Mouse (Mus musculus) spleen, adult 18-20 months (tissue): ENCODE results near the gene Gm8281.
"Not testable (repeated sequence)": the region's sequence is repeated elsewhere in the genome, so short reads cannot be mapped to it uniquely, and the experiment has no call there.

Experiments
- DNase-seq, 2 experiments: peaks; one replicate each; pipeline ENCODE4 v3.0.0; 2022; ENCODE audit warnings: mixed read lengths in 2 of 2

Gm8281 gene

GRCm38 (mm10) chr14:5070611-5071490 is at the start of gene Gm8281:
TSS of gene Gm8281 (plus strand) at chr14:5071040.
- DNase-seq: not testable (repeated sequence)

GRCm38 (mm10) chr14:5050329-5050728 is 20.5 kb upstream of the Gm8281 start, which contains the start of gene 4930555G01Rik:
TSS of gene 4930555G01Rik (plus strand) at chr14:5050629.
- not testable (repeated sequence) for DNase-seq

- DNase-seq: not testable (repeated sequence)
Observed at GRCm38 (mm10) chr14:5131219-5131618, 60.4 kb downstream of the Gm8281 start, which contains the start of gene Gm8279. TSS of gene Gm8279 (plus strand) at chr14:5131519.
